Mouse (Mus musculus): Measurements from ENCODE around the gene Dolk.

Gene Dolk

GRCm38 (mm10) chr2:30249182-30249581, 37.0 kb downstream of the Dolk start:
- DNase-seq = no peak

GRCm38 (mm10) chr2:30247681-30248080, 38.5 kb downstream of the Dolk start:
- DNase-seq = no peak

- no peak for DNase-seq
Measured at GRCm38 (mm10) chr2:30247036-30247435, 39.1 kb downstream of the Dolk start.

- peak; percentile 18 for DNase-seq
Measured at GRCm38 (mm10) chr2:30244595-30245178, 41.4 kb downstream of the Dolk start.

GRCm38 (mm10) chr2:30243391-30243790, 42.7 kb downstream of the Dolk start:
- no peak for DNase-seq

GRCm38 (mm10) chr2:30242509-30242908, 43.6 kb downstream of the Dolk start:
- DNase-seq = peak; percentile 81

- DNase-seq = no peak
Measured at GRCm38 (mm10) chr2:30240267-30240666, 45.9 kb downstream of the Dolk start, which contains the start of gene Gm28035. Gene Gm28035, plus strand, starts transcription at chr2:30240567.

GRCm38 (mm10) chr2:30239777-30240176, 46.4 kb downstream of the Dolk start:
- DNase-seq = peak; percentile 37

- peak; percentile 26 for DNase-seq
Measured at GRCm38 (mm10) chr2:30238906-30239465, 47.1 kb downstream of the Dolk start.

- no peak for DNase-seq
Measured at GRCm38 (mm10) chr2:30237881-30238280, 48.3 kb downstream of the Dolk start.

GRCm38 (mm10) chr2:30237199-30237880, 48.8 kb downstream of the Dolk start, which contains the start of gene Lrrc8a:
Gene Lrrc8a, plus strand, starts transcription at chr2:30237715.
- peak; percentile 99 for DNase-seq

GRCm38 (mm10) chr2:30236426-30237198, 49.5 kb downstream of the Dolk start:
- peak; percentile 27 for DNase-seq

GRCm38 (mm10) chr2:30235593-30235992, 50.5 kb downstream of the Dolk start:
- peak; percentile 30 for DNase-seq
